Mouse (Mus musculus) embryonic facial prominence, embryonic 12.5 days (tissue): Measurements from ENCODE around the gene Cracr2b. TPM values are rescaled to one million over a fixed set of nuclear protein-coding genes. Genes with fewer than 3 reads are reported as not detected.

Experiments used
- ATAC-seq: fragments of 200-750 bp; cut with Nextera tagmentation; 2 replicates; pipeline ENCODE4 v1.8.0; 2017; ENCODE audit not compliant: insufficient number of reproducible peaks, insufficient read depth, low FRiP score, low TSS enrichment
- H3K27ac ChIP-seq: fragments of 300-500 bp; sonication (generic); 2 replicates; pipeline ENCODE4 v1.5.1; 2016; ENCODE audit warnings: mild to moderate bottlenecking
- H3K27me3 ChIP-seq: fragments of 300-500 bp; sonication (generic); 2 replicates; pipeline ENCODE4 v1.6.1; 2016; ENCODE audit warnings: mild to moderate bottlenecking, moderate library complexity
- H3K36me3 ChIP-seq: fragments of 300-500 bp; sonication (generic); 2 replicates; pipeline ENCODE4 v1.6.1; 2016; ENCODE audit warnings: mild to moderate bottlenecking
- H3K4me1 ChIP-seq: fragments of 300-500 bp; sonication (generic); 2 replicates; pipeline ENCODE4 v1.6.1; 2016
- H3K4me2 ChIP-seq: fragments of 300-500 bp; sonication (generic); replicated peaks from 2 replicates; pipeline ENCODE4 v1.6.1; 2016; ENCODE audit warnings: mild to moderate bottlenecking, moderate library complexity
- H3K4me3 ChIP-seq: fragments of 300-500 bp; sonication (generic); 2 replicates; pipeline ENCODE4 v1.5.1; 2016; ENCODE audit warnings: mild to moderate bottlenecking
- H3K9ac ChIP-seq: fragments of 300-500 bp; sonication (generic); 2 replicates; pipeline ENCODE4 v1.6.1; 2016; ENCODE audit warnings: mild to moderate bottlenecking, moderate library complexity
- H3K9me3 ChIP-seq: fragments of 300-500 bp; sonication (generic); 2 replicates; pipeline ENCODE4 v1.6.1; 2016; ENCODE audit warnings: mild to moderate bottlenecking, moderate library complexity
- WGBS: fragments of 180-500 bp; shearing (Covaris S2); methylation state at CpG from one replicate; pipeline ENCODE4 v1.1.7; 2016; 5-methylcytosine and 5-hydroxymethylcytosine counted together
- polyA plus RNA-seq: library from polyadenylated mRNA; unstranded; fragments of >200 nt; fragmentation: Nextera tagmentation; extraction: Ambion mirVana; gene quantifications from 2 replicates; pipeline ENCODE4 v1.2.1, GENCODE M21; 2016

The Cracr2b gene
- polyA plus RNA-seq, 1 experiment from 2014 or later, result 13.3 TPM

DNA sequence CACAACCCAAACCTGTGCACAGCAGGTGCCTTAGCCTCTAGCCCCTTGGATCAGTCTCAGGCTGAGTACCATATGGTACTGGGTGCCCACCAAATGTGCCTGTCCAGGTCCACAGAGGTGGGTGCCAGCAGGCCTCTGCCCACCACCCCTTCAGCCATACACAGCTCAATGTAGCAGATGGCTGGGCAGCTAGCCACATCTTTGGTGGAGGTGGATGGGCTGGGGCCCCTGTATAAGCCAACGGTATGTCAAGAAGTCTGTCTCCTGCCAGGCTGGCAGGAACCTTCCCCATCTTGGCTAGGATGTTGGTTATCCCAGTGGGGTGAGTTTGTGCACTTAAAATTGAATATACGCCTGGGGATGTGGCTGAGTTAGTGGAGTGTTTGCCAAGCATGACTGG, 24.7 kb downstream of the Cracr2b start:
- Histone ChIP-seq H3K4me2 (no peak overlapping the region), H3K27ac (no peak overlapping the region), H3K36me3 (no peaks in the 10 kb centered on the region), H3K9me3 (no peaks in the 10 kb centered on the region), H3K4me3 (no peak overlapping the region), H3K4me1 (peaks cover 27% of the 10 kb centered on the region), H3K9ac (no peak overlapping the region), H3K27me3 (peaks cover 26% of the 10 kb centered on the region)
- WGBS, result 88% methylated on average over 2 of the region's 2 CpGs
- no peak for ATAC-seq

GRCm38 (mm10) chr7:141486239-141486638, 25.3 kb downstream of the Cracr2b start:
- Histone ChIP-seq H3K36me3 (no peaks in the 10 kb centered on the region), H3K27ac (no peak overlapping the region), H3K9ac (no peak overlapping the region), H3K27me3 (peaks cover 23% of the 10 kb centered on the region), H3K9me3 (no peaks in the 10 kb centered on the region), H3K4me3 (no peak overlapping the region), H3K4me2 (no peak overlapping the region), H3K4me1 (peaks cover 20% of the 10 kb centered on the region)
- no peak for ATAC-seq
- 92% methylated on average over 1 of the region's 1 CpGs for WGBS

DNA sequence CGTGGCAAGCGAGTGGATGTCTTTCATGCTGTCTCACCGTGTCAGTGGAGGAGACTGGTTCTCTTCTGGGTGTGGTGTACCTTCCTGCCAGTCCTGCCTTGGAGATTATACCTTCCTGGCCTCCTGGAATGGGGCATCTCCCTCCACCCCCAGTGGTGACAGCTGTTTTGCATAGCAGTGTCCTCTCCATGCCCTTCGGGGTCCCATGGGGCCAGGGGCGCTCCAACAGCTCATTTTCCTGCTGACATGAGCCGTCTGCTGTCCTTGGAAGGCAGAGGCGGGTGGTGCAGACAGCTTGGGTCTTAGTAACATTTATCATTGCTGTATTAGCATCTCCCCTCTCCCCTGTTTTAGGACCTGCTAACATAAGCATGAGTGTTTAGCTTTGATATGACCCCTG, 26.2 kb downstream of the Cracr2b start:
- no peak for ATAC-seq
- Histone ChIP-seq H3K9ac (no peak overlapping the region), H3K4me1 (peaks cover 11% of the 10 kb centered on the region), H3K36me3 (peaks cover 8% of the 10 kb centered on the region), H3K27ac (no peak overlapping the region), H3K9me3 (no peaks in the 10 kb centered on the region), H3K4me2 (no peak overlapping the region), H3K4me3 (no peak overlapping the region), H3K27me3 (peaks cover 17% of the 10 kb centered on the region)
- 75% methylated on average over 7 of the region's 7 CpGs for WGBS

DNA sequence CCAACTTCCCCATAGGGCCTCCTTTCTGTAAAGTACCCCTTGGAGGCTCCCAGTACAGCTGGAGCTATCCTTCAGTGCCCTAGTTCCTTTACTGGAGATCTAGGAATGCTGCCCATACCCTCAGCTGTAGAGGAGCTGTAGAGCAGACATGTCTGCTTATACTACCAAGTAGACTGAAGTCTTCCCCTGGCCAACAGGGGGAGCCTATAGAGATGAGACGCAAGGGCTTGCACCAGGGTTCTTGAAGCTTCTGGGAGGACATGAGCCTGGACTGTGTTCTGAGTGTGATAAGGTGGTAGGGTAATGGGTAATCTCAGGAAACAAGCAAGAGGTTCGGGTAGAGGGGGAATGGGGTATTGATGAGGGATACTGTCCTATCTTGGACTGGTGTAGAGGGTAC, 30.3 kb downstream of the Cracr2b start:
- WGBS, result 81% methylated on average over 2 of the region's 2 CpGs

DNA sequence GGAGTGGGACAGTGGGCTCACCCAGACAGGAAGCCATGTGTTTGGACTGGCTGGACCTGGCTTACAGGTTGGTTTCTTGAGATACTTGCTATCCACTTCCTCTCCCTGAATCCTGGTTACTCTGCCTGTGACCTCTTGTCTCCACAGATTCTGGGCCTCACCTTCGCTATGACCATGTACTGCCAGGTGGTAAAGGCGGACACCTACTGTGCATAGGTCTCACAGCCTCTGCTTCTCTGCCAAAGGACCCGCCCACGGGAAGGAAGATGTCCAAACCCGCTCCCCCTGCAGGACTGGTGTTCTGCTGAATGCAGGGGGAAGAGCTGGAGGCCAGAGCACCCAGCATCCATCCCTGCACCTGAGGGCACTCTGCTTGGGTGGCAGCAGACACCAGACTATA, 31.8 kb downstream of the Cracr2b start:
- Histone ChIP-seq H3K9ac (no peak overlapping the region), H3K36me3 (peaks cover 36% of the 10 kb centered on the region), H3K4me2 (no peak overlapping the region), H3K9me3 (no peaks in the 10 kb centered on the region), H3K27ac (no peak overlapping the region), H3K4me1 (no peaks in the 10 kb centered on the region), H3K4me3 (no peak overlapping the region), H3K27me3 (no peaks in the 10 kb centered on the region)
- no peak for ATAC-seq
- 88% methylated on average over 5 of the region's 5 CpGs for WGBS

More for the DNA sequence above, 30.3 kb downstream of the Cracr2b start:
- Histone ChIP-seq H3K36me3 (peaks cover 30% of the 10 kb centered on the region), H3K27me3 (no peaks in the 10 kb centered on the region), H3K9ac (no peak overlapping the region), H3K4me2 (no peak overlapping the region), H3K4me3 (no peak overlapping the region), H3K27ac (no peak overlapping the region), H3K9me3 (no peaks in the 10 kb centered on the region), H3K4me1 (no peaks in the 10 kb centered on the region)
- no peak for ATAC-seq

- WGBS, result 84% methylated on average over 1 of the region's 1 CpGs
- H3K4me2 ChIP-seq, result no peak overlapping the region
- no peaks in the 10 kb centered on the region for H3K4me1 ChIP-seq
- no peak for ATAC-seq
- no peaks in the 10 kb centered on the region for H3K27me3 ChIP-seq
- no peak overlapping the region for H3K4me3 ChIP-seq
- H3K27ac ChIP-seq, result no peak overlapping the region
- no peaks in the 10 kb centered on the region for H3K9me3 ChIP-seq
- no peak overlapping the region for H3K9ac ChIP-seq
- peaks cover 36% of the 10 kb centered on the region for H3K36me3 ChIP-seq
These were observed 32.8 kb downstream of the Cracr2b start for GRCm38 (mm10) chr7:141493729-141494128.

- ATAC-seq, result no peak
- 85% methylated on average over 2 of the region's 2 CpGs for WGBS
- Histone ChIP-seq H3K36me3 (peaks cover 46% of the 10 kb centered on the region), H3K4me2 (no peak overlapping the region), H3K4me3 (no peak overlapping the region), H3K27ac (no peak overlapping the region), H3K9ac (no peak overlapping the region), H3K27me3 (no peaks in the 10 kb centered on the region), H3K9me3 (no peaks in the 10 kb centered on the region), H3K4me1 (no peaks in the 10 kb centered on the region)
These were observed 34.5 kb downstream of the Cracr2b start for GRCm38 (mm10) chr7:141495379-141495778.

DNA sequence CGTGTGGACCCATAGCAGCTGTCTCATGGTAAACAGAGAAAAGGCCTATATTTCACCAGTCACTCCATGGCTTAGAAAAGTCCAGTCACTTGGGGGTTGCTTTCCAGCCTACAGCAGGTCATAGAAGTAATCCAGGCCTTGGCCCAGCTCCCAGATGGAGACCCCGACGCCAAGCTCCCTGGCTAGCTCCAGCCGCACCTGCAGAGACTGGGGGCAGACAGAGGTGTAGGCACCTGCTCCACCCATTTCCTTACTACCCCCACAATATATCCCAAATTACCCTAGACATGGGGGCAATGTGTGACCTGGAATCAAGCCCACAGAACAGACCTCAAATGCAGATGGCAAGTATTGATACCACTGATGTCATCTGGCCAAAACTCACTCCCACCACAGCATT, 35.0 kb downstream of the Cracr2b start:
- Histone ChIP-seq H3K4me2 (no peak overlapping the region), H3K4me3 (no peak overlapping the region), H3K36me3 (peaks cover 46% of the 10 kb centered on the region), H3K27me3 (no peaks in the 10 kb centered on the region), H3K27ac (no peak overlapping the region), H3K9ac (no peak overlapping the region), H3K4me1 (no peaks in the 10 kb centered on the region), H3K9me3 (no peaks in the 10 kb centered on the region)
- ATAC-seq, result no peak
- 90% methylated on average over 4 of the region's 4 CpGs for WGBS

- Histone ChIP-seq H3K9ac (no peak overlapping the region), H3K4me3 (no peak overlapping the region), H3K4me2 (no peak overlapping the region), H3K27ac (no peak overlapping the region), H3K36me3 (peaks cover 33% of the 10 kb centered on the region), H3K4me1 (no peaks in the 10 kb centered on the region), H3K9me3 (no peaks in the 10 kb centered on the region), H3K27me3 (no peaks in the 10 kb centered on the region)
- WGBS, result 91% methylated on average over 3 of the region's 3 CpGs
- no peak for ATAC-seq
These were observed 36.7 kb downstream of the Cracr2b start for GRCm38 (mm10) chr7:141497600-141497999.

- no peaks in the 10 kb centered on the region for H3K27me3 ChIP-seq
- H3K9me3 ChIP-seq, result no peaks in the 10 kb centered on the region
- no peak overlapping the region for H3K27ac ChIP-seq
- peaks cover 11% of the 10 kb centered on the region; the same call in 1 of the 2 replicates for H3K36me3 ChIP-seq
- H3K4me1 ChIP-seq, result no peaks in the 10 kb centered on the region
- WGBS, result 80% methylated on average over 7 of the region's 7 CpGs
- no peak overlapping the region for H3K9ac ChIP-seq
- ATAC-seq, result no peak
- H3K4me2 ChIP-seq, result no peak overlapping the region
- no peak overlapping the region for H3K4me3 ChIP-seq
These were observed 41.1 kb downstream of the Cracr2b start for GRCm38 (mm10) chr7:141501820-141502555.

DNA sequence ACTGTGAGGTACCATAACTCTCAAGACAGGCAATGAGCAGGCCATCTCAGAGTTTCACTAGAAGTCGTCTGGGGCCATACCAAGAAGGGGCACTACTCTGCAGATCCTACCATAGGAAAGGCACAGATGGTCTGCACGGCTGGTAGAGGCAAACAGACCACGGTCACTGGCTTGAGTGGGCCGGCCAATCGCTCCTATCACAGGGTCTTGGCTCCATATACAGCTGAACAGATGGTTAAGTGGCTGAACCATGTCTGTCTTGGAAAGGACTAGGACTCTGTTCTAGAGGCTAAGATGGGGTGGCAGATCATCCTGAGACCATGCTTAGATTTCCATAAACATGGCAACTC, 41.6 kb downstream of the Cracr2b start:
- Histone ChIP-seq H3K9ac (no peak overlapping the region), H3K4me2 (no peak overlapping the region), H3K36me3 (peaks cover 11% of the 10 kb centered on the region; the same call in 1 of the 2 replicates), H3K4me3 (no peak overlapping the region), H3K9me3 (no peaks in the 10 kb centered on the region), H3K27me3 (no peaks in the 10 kb centered on the region), H3K27ac (no peak overlapping the region), H3K4me1 (no peaks in the 10 kb centered on the region)
- 91% methylated on average over 5 of the region's 5 CpGs for WGBS
- no peak for ATAC-seq

- Histone ChIP-seq H3K27me3 (no peaks in the 10 kb centered on the region), H3K4me3 (no peak overlapping the region), H3K4me2 (no peak overlapping the region), H3K9ac (0 out of 2 replicates have a peak overlapping the region, but pooled peaks have one; percentile 12), H3K9me3 (no peaks in the 10 kb centered on the region), H3K27ac (no peak overlapping the region), H3K4me1 (no peaks in the 10 kb centered on the region), H3K36me3 (no peaks in the 10 kb centered on the region; the same call in 1 of the 2 replicates)
- 84% methylated on average over 2 of the region's 2 CpGs for WGBS
- no peak for ATAC-seq
These were observed 45.4 kb downstream of the Cracr2b start for GRCm38 (mm10) chr7:141506278-141506677.
